Mouse (Mus musculus) stomach, postnatal 0 days (tissue): Measurements from ENCODE around the gene Maneal.

Source experiments
- CTCF ChIP-seq: IDR thresholded peaks from 2 replicates; pipeline ENCODE4 v1.5.1; 2016; ENCODE audit warnings: antibody characterized with exemption, low read depth, mild to moderate bottlenecking, moderate library complexity
- EP300 ChIP-seq: optimal IDR thresholded peaks from 2 replicates; pipeline ENCODE3; 2016; ENCODE audit warnings: antibody characterized with exemption

- TF ChIP-seq CTCF (no peak), EP300 (no peak)
These were observed 37.0 kb downstream of the Maneal start for GRCm38 (mm10) chr4:124824967-124825366.
